Mouse (Mus musculus): ENCODE results near the gene Serac1. TPM values are rescaled to one million over a fixed set of nuclear protein-coding genes. Genes with fewer than 3 reads are reported as not detected.

Serac1 gene
- 5.8 and 6.7 TPM in 2 replicates for polyA plus RNA-seq (2012; rRNA removed)

DNA sequence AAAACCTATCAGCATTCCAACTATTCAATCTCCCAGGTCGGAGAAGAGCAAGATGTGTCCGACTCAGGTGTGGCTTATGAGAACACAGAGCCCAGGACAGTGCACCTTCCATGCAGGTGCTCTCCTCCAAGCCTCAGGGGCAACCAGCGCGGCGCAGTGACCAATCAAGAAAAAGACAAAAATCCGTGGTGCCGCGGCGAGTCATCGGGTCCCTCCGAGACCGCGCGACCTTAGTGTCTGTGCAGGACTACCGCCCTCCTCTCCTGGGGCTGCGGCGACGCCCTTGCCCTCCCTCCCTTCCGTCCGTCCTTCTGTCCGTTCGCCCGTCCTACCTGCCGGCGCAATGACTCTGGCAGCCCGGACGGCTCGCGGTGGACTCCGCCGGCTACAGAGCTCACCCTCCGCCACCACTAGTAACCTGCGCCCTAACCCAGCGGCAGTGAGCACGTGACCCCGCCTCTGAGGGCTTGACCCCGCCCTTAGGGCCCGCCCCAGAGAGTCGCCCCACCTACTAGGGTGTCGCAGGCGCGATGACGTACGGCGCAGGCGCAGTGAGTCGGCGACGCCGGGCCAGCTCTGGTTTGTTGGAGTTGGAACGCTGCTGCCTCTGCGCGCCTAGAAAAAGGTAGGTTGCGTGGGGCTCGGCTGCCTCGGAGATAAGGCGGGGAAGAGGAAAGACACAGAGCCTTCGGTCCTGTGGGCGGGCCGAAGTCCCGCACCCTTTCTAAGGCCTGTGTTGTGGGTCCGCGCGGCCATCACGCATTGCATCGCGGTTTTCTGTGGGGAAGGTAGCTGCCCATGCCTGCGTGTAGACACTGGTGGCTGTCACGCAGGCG, at the start of gene Serac1, which contains the start of gene Gtf2h5:
Gene Serac1 (minus strand): TSS at position 455 of the 836 bp plus-strand sequence.
Gene Gtf2h5 (plus strand): TSS at position 500 of the 836 bp plus-strand sequence.
- DNase-seq (ENCODE audit: low spot score), result peak; percentile 98

DNA sequence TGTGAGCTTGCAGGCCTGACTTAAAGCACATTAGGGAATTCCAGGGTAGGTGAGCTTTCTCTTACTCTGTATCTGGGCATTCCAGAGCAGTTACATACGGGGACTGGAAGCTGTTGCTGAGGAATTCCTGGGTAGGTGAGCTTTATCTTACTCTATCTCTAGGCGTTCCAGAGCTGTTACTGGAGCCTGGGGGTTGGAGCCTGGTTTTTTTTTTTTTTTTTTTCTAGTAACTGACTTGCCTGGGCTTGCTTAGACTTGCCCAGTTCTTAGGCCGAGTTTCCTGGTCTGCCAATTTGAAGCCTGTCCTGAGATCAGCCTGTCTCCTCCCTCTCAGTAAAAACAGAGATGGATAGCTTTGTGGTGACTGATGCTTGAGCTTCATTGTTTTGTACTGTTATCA, 48.5 kb upstream of the Serac1 start:
- DNase-seq (ENCODE audit: low spot score), result no peak

DNA sequence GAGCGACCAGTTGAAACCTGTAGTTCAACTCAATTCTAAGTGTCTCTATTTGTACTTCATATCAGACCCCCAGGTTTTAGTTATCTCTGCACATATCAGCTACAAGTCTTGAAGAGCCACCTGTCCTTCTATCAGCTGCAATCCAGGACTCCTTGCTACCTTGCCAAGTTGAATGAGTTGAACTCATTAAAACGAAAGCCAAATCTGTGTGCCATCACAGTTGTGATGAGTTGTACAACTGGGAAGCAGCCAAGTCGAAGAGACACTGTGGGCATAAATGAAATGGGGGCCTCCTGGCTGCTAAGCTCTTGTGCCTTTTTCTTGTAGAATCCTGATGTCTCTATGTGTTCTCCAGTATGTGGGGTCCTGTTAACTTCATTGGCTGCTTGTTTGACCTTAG, 45.9 kb upstream of the Serac1 start:
- DNase-seq (ENCODE audit: low spot score), result no peak

DNA sequence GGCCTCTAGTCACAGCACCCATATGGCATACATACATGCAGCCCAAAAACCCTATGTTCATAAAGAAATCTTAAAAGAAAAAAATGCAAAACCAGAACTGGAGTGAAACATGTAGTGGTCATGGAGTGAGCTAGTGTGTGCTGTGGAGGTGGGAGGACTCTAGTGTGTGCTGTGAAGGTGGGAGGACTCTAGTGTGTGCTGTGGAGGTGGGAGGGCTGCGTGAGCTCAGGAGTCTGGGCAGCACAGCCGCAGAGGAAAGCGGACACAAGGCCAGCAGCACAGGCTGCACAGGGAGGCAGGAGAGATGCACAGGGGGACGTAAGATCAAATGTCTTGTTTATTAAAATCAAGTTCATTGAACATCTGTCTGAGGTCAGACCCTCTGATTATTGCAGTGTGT, 44.2 kb upstream of the Serac1 start:
- DNase-seq (ENCODE audit: low spot score), result no peak

DNA sequence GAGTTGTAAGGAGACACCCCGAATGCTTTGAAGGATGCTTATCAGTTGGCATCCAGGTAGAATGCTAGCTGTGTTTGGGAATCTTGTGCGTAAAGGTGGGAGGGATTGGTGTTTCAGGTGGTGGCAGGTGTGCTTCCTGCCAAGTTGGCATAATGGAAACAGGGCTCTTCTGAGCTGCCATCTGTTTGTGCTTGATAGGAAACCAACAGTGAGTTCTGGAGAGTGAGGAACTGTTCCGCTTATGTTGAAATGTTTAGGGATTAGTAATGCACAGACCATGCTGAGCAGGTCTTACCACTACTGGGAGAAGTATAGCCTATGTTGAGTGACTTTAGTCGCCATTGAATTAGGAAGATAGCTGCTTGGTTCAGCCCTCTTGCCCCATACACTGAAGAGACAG, 39.3 kb upstream of the Serac1 start:
- no peak for DNase-seq (ENCODE audit: low spot score)

DNA sequence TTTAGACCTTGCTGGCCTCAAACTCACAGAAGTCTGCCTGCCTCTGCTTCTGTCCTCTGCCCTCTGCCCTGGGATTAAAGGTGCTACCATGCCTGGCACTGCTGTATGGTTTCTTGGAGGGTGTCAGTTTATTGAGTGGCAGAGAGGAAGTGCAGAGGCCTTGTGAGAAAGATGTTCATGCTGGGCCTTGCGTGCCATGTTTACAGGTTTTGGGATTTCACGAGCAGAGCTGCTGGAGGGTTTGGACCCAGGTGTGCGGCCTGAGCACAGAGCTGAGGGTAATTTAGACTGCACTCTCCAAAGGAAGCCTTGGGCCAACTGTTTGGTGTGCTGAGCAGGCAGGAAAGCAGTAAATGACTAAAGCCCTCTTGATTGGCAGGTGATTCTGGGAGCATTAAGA, 38.4 kb upstream of the Serac1 start:
- DNase-seq (ENCODE audit: low spot score), result no peak

DNA sequence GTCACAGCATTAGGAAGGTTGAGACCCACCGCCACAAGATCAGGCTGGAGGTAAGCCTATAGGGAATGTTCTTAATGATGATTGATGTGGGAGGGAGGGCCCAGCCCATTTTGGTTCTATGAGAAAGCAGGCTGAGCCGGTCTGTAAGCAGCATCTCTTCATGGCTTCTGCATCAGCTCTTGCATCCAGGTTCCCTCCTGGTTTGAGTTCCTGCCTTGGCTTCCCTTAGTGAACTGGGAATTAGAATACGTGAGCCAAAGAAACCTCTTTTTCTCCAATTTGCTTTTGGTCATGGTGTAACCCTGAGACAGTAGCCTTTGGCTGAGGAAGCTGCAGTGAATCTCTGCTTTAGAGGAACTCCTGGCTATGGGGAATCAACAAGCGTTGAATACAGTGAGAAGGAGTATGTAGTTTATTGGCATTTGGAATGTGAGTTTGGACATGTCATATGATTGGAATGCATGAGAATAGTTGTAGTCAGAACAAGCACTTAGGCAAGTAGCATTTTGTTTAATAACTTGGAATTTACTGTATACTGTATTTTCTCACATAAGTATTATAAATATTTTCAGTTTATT, 37.7 kb upstream of the Serac1 start:
- no peak for DNase-seq (ENCODE audit: low spot score)

DNA sequence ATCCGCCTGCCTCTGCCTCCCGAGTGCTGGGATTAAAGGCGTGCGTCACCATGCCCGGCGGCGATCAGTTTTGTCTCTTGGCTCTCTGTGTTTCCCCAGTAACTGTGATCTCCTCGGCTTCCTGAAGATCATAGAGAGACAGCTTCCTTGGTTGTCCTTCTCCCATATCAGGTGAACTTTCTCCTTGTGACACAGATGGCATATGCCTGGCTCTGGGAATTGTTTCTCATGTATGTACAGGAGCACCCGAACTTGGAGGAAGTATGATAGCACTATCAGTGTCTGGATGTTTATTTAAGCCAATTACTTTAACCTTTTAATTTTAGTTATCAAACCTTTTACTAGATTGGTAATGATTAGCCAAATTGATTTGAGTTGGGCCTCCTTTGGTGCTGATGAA, 35.5 kb upstream of the Serac1 start:
- DNase-seq (ENCODE audit: low spot score), result no peak

DNA sequence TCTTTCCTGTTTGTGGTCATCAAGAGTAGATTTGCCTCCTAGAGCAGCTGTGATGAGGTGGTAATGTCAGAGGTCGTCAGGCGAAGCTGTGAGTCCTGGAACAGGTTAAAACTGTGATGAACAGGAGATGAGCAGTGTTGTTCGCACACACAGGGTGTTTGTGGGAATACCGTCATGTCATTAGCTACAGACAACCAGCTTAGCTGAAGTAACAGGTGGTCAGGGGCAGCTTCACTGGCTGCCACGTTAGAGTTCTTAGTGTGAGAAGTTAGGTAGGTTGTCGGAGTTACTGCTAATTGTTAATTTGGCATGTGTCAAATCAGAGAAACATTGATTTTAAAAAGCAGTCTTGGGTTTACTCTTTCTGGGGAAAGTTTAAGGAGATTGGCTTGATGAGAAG, 34.1 kb upstream of the Serac1 start:
- DNase-seq (ENCODE audit: low spot score), result no peak

DNA sequence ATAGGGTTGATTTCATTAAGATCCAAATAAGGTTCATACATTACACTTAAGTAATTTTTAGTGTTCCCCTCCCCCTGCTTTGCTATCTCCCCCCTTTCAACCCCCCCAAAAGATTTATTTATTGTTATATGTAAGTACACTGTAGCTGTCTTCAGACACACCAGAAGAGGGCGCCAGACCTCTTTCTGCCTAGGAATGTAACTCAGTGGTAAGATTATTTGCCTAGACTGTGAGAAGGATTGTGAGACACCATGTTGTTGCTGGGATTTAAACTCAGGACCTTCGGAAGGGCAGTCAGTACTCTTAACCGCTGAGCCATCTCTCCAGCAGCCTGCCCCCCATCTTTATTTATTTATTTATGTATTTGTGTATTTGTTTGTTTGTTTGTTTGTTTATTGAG, 31.4 kb upstream of the Serac1 start:
- no peak for DNase-seq (ENCODE audit: low spot score)

DNA sequence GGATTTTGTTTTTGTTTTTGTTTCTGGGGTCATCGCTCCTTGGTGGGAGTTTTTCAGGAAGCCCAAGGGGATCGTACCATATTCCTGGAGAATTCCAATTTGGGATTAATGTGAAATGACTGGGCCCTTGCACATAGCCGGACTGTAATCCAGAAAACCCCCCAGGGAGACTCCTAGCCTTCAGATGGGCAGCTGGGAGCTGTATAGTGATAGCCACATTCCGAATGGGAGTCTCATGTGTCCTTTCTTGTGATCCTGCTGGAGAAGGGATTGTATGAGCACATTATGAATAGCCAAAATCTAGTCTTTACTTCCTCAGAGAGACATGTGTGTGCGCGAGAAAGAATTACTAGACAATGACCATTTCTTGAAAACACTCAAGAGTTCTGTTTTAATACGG, 28.6 kb upstream of the Serac1 start:
- no peak for DNase-seq (ENCODE audit: low spot score)

DNA sequence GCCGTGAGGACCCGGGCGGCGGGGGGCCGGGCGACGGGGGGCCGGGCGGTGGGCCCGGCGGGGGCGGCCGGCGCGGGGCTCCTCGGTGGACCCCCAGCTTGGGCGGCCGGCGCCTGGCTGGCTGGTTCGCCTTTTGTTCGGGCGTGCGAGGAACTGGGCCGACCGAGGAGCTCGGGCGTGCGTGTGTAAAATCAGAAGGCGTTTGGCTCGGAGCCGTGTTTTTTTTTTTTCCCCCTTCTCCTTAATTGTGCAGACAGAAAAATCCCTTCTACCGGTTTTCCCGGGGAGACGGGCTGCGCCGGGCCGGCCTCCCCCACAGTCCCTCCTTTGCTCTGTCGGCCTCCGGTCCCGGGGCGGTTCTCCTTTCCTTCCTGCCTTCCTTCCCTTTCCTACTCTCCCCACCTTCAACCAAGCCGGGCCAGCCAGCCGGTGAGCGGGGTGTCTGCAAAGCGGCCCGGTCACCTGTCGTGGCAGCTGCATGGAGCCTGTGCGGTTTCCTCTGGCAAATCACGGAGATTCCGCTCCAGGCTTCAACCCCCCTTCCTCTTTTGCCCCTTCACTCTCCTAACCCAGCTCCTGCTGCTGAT, 27.6 kb upstream of the Serac1 start:
- peak; percentile 53 for DNase-seq (ENCODE audit: low spot score)

DNA sequence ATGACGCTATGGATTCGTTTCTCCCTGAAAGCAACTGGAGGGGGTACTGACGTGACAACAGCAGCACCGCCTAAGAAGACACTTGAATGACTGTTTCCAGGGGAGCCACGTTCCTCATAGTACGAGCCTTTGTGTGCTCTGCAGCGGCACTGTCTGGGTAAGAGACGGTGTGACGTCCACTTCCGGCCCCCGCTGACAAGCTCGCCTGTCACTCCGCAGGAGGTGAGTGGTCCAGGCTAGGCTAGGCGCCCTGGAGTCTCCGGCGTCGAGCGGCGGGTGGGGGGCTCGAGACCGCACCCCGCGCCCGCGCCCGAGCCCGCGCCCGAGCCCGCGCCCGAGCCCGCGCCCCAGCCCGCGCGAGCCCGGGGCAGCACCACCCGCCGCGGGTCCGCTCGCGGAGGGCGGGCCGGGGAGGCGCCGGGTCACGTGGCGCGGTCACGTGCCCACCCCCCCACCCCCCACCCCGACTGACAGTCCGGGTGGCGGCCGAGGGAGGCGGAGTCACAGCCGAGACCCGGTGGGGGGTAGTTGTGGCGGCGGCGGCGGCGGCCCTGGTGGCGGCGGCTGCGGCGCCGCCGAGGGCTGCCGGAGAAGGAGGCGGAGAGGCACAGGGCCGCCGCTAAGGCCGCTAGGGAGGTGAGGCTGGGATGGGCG, 26.9 kb upstream of the Serac1 start, which contains the start of gene Tulp4:
Gene Tulp4 (plus strand): TSS at position 77 of the 654 bp plus-strand sequence.
- peak; percentile 83 for DNase-seq (ENCODE audit: low spot score)

DNA sequence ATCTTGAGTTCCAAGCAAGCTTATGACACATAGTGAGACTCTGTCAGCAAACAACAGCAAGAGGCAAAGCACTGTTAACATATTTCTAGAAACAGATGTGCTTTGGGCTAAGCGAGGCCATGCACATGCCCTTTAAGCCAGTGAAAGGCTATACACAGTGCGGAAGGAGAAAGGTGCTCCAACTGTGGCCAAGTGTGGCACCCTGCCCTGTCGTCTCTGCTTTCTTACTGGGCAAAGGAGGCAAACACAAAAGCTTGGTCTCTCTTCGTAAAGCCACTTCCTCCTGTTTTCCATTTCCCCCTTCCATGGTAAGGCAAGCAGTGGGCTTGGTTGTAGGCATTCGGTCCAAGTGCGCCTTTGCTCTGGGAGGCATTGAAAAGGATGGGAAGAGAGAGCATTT, 24.0 kb upstream of the Serac1 start:
- no peak for DNase-seq (ENCODE audit: low spot score)

DNA sequence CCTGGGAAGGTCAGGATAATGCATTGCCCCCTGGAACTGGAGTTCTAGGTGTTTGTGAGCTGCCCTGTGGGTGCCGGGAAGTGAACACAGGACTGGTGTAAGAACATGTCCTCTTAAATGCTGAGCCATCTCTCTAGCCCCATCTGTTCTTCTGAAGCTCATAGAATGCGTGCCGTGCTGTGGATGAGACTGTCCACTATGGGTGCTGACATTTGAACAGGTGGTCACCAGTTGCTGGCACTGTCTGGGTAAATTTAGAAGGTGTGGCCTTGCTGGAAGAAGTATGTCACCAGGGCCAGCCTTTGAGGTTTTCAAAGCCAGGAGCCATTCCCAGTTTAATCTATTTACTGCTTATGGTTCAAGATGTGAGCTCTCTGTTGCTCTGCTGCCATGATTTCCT, 22.7 kb upstream of the Serac1 start:
- no peak for DNase-seq (ENCODE audit: low spot score)

DNA sequence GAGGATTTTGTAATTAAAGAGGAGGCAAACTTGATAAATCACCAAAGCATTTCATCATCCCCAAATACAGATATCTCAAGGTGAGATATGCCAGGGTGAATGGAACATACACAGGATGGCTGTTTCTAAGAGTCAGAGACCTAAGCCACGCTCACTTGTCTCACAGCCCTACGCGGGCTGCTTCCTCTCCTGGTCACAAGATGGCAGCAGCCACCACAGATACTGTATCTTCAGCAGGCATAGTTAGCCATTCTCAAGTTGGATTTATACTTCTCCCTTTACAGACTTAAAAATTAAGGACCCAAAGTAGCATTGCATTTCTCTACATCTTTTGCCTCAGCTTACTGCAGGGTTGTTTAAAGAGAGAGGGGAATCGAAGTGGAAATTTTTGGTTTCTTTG, 18.3 kb upstream of the Serac1 start:
- DNase-seq (ENCODE audit: low spot score), result no peak

DNA sequence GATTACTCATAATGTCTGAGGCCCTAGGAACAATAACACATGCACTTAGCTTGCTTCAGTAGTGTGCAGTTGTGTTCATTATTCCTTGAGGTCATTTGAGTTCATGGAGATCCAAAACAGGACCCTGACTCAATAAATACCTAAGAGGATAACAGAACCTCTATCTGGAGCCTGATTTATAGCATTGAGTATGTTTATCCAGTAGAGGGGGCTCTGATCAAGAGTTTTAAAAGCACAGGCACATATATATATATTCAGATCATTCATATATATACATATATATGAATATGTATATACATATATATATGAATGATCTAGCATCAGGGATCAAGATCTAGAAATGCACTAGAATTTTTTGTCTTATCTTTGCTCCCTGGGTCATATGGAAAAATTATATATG, 16.0 kb upstream of the Serac1 start:
- DNase-seq (ENCODE audit: low spot score), result no peak

DNA sequence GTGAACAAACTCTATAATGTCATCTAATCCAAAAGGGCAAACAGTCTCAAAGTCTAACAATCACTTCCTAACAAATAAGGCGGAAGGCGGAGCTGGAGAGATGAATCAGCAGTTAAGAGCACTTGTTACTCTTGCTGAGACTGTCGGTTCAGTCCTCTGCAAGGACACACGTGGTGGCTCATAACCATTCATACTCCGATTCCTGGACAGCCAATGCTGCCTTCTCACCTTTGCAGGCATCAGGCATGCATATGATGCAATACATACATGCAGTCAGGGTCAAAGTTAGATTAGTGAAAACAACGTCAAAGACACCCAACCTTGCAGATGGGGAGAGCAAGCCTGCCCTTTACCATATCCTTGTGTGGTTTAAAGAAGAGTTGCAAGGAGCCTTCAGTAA, 12.1 kb upstream of the Serac1 start:
- DNase-seq (ENCODE audit: low spot score), result no peak

DNA sequence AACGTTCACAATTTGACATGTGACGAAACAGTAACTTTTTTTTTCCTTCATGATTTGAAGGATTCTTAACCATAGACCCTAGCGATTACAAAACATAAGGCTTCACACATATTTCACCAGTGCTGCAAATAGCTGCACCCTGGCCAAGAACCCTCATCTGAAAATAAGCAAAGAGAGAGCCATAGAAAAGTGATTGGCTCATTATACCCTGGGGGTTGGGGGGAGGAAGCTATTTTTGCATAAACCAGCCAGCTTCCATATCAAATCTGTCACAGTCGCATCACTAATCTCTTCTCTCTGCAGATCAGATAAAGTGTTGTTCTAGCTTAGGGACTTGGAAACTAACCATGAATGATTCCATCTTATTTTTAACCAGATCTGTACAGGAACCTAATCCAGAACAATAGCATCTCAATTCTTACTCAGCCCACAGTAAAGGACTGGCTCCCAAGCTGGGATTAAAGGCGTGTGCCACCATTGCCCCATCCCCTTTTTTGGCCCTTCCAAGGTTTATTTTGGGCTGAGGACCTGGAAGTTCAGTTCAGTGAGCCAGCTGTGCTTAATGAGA, 3.9 kb upstream of the Serac1 start:
- DNase-seq (ENCODE audit: low spot score), result no peak

DNA sequence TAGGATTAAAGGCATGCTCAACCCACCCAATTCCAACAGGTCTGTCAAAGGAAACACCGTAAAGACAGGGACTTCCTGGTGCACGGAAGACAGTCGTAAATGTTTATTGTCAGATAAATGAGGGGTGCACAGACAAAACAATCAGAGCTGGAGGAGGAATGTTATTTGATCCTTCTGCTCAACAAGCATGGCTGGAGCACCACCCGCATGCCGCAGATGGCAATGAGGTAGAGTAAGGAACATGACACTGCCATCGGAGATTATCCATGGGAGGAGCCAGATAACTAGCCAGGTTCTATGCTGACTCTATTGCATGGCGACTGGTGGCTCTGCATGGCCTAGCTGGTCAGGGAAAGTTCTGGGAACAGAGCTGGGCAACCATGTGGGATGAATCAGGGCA, 6.1 kb downstream of the Serac1 start:
- no peak for DNase-seq (ENCODE audit: low spot score)

DNA sequence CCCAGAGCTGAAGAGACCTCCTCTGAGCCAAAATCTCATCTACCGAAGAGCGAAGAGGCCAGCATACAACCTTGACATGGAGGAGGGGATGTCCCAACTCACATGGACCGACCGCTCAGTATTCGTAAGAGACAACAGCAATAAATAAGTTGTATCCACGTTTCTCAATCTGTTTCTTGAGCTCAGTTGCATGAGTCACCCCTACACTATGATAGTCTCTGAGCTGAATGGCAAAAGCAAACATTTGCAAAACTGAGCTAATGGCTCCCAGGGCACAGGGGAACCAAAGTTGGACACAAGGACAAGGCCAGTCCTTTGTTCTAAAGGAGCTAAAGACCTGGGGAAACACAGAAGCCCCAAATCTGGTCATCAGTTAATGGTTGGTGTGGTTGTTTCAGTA, 9.7 kb downstream of the Serac1 start:
- no peak for DNase-seq (ENCODE audit: low spot score)

DNA sequence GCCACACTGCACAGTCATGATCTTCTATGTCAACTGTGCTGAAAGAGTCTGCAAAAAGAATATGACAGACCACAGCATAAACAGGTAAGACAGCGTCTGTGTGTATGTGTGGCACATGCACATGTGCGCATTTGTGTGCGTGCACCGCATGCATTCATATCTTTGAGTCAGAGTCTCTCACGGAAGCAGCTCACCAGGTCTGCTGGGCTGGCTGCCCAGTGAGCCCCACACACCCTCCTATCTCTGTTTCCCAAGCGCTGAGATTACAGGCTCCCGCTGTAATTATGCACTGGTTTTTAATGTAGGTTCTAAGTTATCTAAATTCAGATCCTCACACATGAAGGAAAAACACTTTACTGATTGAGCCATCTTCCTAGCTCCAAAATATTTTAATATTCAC, 11.9 kb downstream of the Serac1 start:
- DNase-seq (ENCODE audit: low spot score), result no peak
